8 mouse cellular contexts compared by ENCODE assay signal in the genomic region with DNA sequence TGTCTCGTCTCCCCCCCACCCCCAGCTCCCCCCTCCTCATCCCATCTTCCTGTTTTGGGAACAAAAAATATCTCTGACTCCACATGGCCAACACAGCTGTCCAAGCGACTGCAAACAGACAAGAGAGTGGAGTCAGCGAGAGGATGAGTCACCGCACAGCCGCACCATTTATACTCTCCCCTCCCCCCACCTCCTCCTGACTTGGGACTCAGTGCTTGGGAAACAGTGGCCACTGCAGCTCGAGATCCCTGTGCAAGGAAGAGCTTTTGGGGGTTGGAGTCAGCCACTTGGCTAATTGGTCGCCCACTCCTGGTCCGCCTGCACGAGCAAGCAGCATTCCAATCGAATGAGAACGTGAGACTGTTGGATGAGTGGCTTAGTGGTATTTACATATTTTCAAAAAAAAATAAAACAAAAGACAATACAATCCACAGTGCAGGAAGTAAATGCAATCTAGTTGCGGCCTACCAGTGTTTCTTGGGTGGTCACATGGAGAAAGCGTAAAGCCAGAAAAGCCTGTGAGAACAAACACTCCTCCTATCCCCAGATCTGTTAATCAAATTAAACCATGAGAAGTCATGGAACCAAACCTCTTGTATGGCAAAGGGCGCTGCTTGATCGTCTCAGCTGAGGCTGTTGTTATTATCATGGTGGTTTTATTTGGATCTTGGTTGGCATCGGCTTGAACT.
DNase-seq lines count a peak whose midpoint lies in the region; ATAC-seq and TF ChIP-seq lines count a peak whose summit lies in the region.

No protein-coding gene starts in this region.

- H3K4me3 ChIP-seq in kidney, embryonic 16.5 days (ENCODE audit: low read length) = no peak overlapping the region
- no peak overlapping the region for H3K4me3 ChIP-seq in kidney, adult 2 months (ENCODE audit: insufficient read depth, low read depth, low read length)
- H3K4me3 ChIP-seq in layer of hippocampus, adult 2 months = no peak overlapping the region
- H3K4me3 ChIP-seq in midbrain, embryonic 13.5 days (replicated peaks) = no peak overlapping the region

- H3K27me3 ChIP-seq in kidney, embryonic 16.5 days (ENCODE audit: insufficient read depth, low read length) = no peaks in the 10 kb centered on the region
- no peaks in the 10 kb centered on the region for H3K27me3 ChIP-seq in kidney, adult 2 months (replicated peaks; ENCODE audit: control insufficient read depth, insufficient read depth, low read length)
- H3K27me3 ChIP-seq in midbrain, embryonic 13.5 days = no peaks in the 10 kb centered on the region

- WGBS in kidney, embryonic 16.5 days = 66% methylated on average over 16 of the region's 16 CpGs
- whole genome bisulfite sequencing in kidney, adult 2 months = 59% methylated on average over 16 of the region's 16 CpGs
- WGBS in midbrain, embryonic 13.5 days = 68% methylated on average over 16 of the region's 16 CpGs

- no peak overlapping the region for H3K27ac ChIP-seq in kidney, embryonic 16.5 days (ENCODE audit: low read length)
- no peak overlapping the region for H3K27ac ChIP-seq in kidney, adult 2 months (ENCODE audit: insufficient read depth, low read depth, low read length)
- peak overlapping the region; percentile 14; the same call in 1 of the 2 replicates for H3K27ac ChIP-seq in layer of hippocampus, adult 2 months
- no peak overlapping the region for H3K27ac ChIP-seq in midbrain, embryonic 13.5 days

- H3K4me1 ChIP-seq in kidney, embryonic 16.5 days (ENCODE audit: insufficient read depth, low read length) = no peaks in the 10 kb centered on the region
- no peaks in the 10 kb centered on the region for H3K4me1 ChIP-seq in kidney, adult 2 months (ENCODE audit: control insufficient read depth, insufficient read depth, low read length)
- peaks cover 4% of the 10 kb centered on the region; the same call in 1 of the 2 replicates for H3K4me1 ChIP-seq in midbrain, embryonic 13.5 days (replicated peaks)

- 0 out of 2 replicates have a peak, but pooled peaks have one; percentile 19 for ATAC-seq in kidney, embryonic 16.5 days (ENCODE audit: low FRiP score, low TSS enrichment)
- no peak for ATAC-seq in midbrain, embryonic 13.5 days

- no peak for TF ChIP-seq POLR2A in kidney, adult 2 months (IDR thresholded peaks at IDR 0.05; ENCODE audit: low read depth, low read length)

- no peak for DNase-seq in kidney, adult 2 months
- peak; percentile 33 for DNase-seq in R1 (ENCODE audit: low read depth, low spot score)
- peak; percentile 32 to 60 for DNase-seq in frontal cortex, postnatal 10 days (ENCODE audit: low spot score in 2 of 2)
- DNase-seq in layer of hippocampus, adult 2 months (ENCODE audit: low spot score in 2 of 2) = peak; percentile 49 to 51
- peak; percentile 64 to 74 for DNase-seq in right cerebral cortex, postnatal 10 days (ENCODE audit: low spot score in 2 of 2)
- no peak for DNase-seq in cerebellum, postnatal 25 days

- no peak for TF ChIP-seq CTCF in kidney, adult 2 months (conservative IDR thresholded peaks at IDR 0.05; ENCODE audit: insufficient read depth, insufficient read length, low read depth, low read length)
- no peak for TF ChIP-seq CTCF in layer of hippocampus, adult 2 months (conservative IDR thresholded peaks at IDR 0.05)

- no peaks in the 10 kb centered on the region for H3K36me3 ChIP-seq in kidney, embryonic 16.5 days (ENCODE audit: insufficient read depth, low read length)
- no peaks in the 10 kb centered on the region for H3K36me3 ChIP-seq in kidney, adult 2 months (ENCODE audit: control insufficient read depth, insufficient read depth, low read length)
- H3K36me3 ChIP-seq in midbrain, embryonic 13.5 days = no peaks in the 10 kb centered on the region

- no peaks in the 10 kb centered on the region for H3K9me3 ChIP-seq in kidney, embryonic 16.5 days (ENCODE audit: low read length)
- H3K9me3 ChIP-seq in midbrain, embryonic 13.5 days = no peaks in the 10 kb centered on the region

- no peak overlapping the region for H3K9ac ChIP-seq in kidney, embryonic 16.5 days (replicated peaks; ENCODE audit: low read length)
- no peak overlapping the region for H3K9ac ChIP-seq in midbrain, embryonic 13.5 days (replicated peaks)

- no peak overlapping the region for H3K4me2 ChIP-seq in kidney, embryonic 16.5 days (replicated peaks; ENCODE audit: low read depth, low read length)
- H3K4me2 ChIP-seq in midbrain, embryonic 13.5 days (replicated peaks) = no peak overlapping the region

Comparison
In these comparisons a context has a peak if more than half of its experiments do, and no peak if none do; other contexts are left out.
1. DNase-seq: peak in R1 (single experiment), frontal cortex, postnatal 10 days (2 of 2), layer of hippocampus, adult 2 months (2 of 2) and right cerebral cortex, postnatal 10 days (2 of 2); none in kidney, adult 2 months (single experiment) and cerebellum, postnatal 25 days (0 of 2).